Mouse (Mus musculus) gastrocnemius, postnatal 14 days (tissue): Measurements from ENCODE around the gene Gmpr. TPM values are rescaled to one million over a fixed set of nuclear protein-coding genes. Genes with fewer than 3 reads are reported as not detected.
"Not testable (repeated sequence)": the region's sequence is repeated elsewhere in the genome, so short reads cannot be mapped to it uniquely, and the experiment has no call there.

Source experiments
- DNase-seq: peaks from one replicate; pipeline ENCODE4 v3.0.0; 2021; ENCODE audit warnings: mixed read lengths
- intact Hi-C: fragments of 180-260 bp; cut with DNase I; formaldehyde crosslinking; loops from one replicate; pipeline ENCODE4 v1.15.1; 2025; ENCODE audit warnings: low total_unique reads
- long read RNA-seq, 2 experiments: library from polyadenylated mRNA; stranded (forward); transcript quantifications; one replicate each; pipeline ENCODE4 v2.0.0; 2021
- total RNA-seq, 2 experiments: library from RNA; stranded (reverse); gene quantifications; 2 replicates each; pipeline ENCODE4 v1.2.3; 2021

Gene Gmpr
- 100 to 1,000 TPM; 135 to 147 TPM for total RNA-seq
- long read RNA-seq, experiment 1, transcript Gmpr-201 (9 exons, 1,580 nt), result major isoform, 288 of 447 reads
- long read RNA-seq, experiment 1, partial matches to known transcripts, result 141 of 447 reads
- long read RNA-seq, experiment 1, other reads (novel, unspliced or antisense), result 17 of 447 reads
- long read RNA-seq, experiment 2, transcript Gmpr-201 (9 exons, 1,580 nt), result major isoform, 354 of 526 reads
- long read RNA-seq, experiment 2, partial matches to known transcripts, result 159 of 526 reads
- long read RNA-seq, experiment 2, other reads (novel, unspliced or antisense), result 13 of 526 reads

- intact Hi-C loops, result no loop called here
- DNase-seq, result peak; percentile 78
These were observed at the start of gene Gmpr for GRCm38 (mm10) chr13:45507274-45508229. Gene Gmpr (plus strand): TSS chr13:45507444.

- no peak for DNase-seq
- intact Hi-C loops, result no loop called here
These were observed 49.8 kb upstream of the Gmpr start for GRCm38 (mm10) chr13:45457459-45457858.

- DNase-seq, result peak; percentile 36
These were observed 47.1 kb upstream of the Gmpr start for GRCm38 (mm10) chr13:45460177-45460576.

DNA sequence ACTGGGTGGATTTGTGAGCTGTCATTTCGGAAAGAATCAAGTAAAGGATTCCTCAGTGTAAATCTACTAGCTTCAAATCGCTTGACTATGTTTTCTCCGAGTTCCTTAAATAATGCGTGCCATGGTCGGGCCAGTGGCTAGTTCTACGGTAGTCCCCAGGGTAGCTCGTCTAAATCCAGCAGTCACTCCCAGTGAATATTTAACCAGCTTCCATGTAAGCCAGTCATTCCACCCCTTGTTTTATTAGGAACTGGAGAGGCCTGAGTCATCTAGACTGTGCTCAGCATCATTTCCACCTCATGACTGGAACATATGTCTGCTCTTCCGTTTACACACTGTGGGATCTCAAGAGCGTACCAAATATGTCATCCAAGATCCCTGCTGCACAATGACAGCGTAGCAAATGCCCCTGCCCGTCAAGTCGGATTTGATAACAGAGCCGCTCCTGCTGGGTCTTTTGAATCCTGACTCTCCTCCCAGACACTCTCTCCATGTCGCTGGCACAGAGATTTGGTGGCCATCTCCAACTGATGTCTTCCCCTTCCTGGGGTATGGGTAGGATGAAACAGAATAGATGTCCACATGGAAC, 45.8 kb upstream of the Gmpr start:
- intact Hi-C loops, result no loop called here

More at GRCm38 (mm10) chr13:45460177-45460576, 47.1 kb upstream of the Gmpr start:
- intact Hi-C loops, result no loop called here

DNA sequence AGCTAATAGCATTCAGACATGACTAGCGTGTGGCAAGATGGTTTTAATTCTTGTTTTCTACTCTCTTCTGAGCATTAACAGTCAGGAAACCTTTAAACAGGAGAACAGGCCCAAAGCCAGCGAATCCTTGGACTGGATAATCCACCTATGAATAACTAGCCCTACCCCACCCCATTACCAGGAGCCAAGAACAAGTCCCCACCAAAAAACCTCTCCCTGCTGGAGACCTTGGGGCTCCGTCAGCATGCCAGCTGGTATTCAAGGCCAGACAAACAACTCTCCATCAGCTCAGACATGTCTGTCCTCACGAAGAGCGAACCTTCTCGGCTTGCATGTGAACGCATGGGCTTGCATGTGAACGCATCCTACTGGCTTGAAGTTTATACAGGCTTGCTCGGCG, 41.6 kb upstream of the Gmpr start:
- no peak for DNase-seq
- intact Hi-C loops, result no loop called here

More for the DNA sequence above, 45.8 kb upstream of the Gmpr start:
- no peak for DNase-seq

- DNase-seq, result no peak
- intact Hi-C loops, result no loop called here
These were observed 41.2 kb upstream of the Gmpr start for GRCm38 (mm10) chr13:45466031-45466519.

- intact Hi-C loops, result no loop called here
These were observed 38.5 kb upstream of the Gmpr start for GRCm38 (mm10) chr13:45468751-45469150.

DNA sequence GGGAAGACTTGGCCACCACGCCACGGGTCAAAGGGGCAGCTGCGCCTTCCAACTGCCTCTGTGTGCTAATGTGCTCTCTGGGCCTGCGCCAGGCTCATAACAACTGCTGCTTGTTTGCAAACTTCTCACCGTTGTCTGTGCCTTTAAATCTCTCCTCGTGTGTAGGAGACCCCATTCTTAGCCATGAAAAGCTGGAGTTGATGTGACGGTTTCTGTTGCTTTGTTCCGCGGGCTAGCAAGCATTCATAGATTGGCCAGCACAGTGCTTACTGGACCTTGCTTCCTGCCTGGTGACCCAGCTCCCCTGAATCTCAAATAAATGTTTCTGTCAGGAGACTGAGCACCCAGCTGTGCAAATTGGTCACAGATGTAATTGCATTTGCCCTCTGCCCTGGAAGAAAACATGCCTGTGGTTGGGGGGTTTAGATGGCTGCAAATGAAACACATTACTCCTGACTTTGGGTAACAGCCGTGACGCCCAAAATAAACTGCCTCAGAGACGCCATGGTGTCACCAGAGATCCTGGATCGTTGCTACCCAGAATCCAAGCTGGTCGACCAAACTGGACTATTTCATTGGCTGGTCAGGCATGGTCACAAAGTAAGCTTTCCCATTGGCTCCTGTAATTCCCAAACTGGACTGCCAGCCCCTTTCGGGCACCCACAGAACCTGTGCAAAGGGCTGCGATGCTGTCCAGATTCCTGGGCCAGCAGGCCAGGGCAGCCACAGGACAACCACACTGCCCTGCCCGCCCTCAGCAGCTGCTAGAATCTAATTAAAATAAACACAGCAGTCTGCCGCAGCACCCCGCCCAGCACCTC, 37.6 kb upstream of the Gmpr start:
- intact Hi-C loops, result no loop called here
- peak; percentile 50 for DNase-seq

More at GRCm38 (mm10) chr13:45468751-45469150, 38.5 kb upstream of the Gmpr start:
- no peak for DNase-seq

- intact Hi-C loops, result no loop called here
- DNase-seq, result no peak
These were observed 33.9 kb upstream of the Gmpr start for GRCm38 (mm10) chr13:45473311-45473710.

DNA sequence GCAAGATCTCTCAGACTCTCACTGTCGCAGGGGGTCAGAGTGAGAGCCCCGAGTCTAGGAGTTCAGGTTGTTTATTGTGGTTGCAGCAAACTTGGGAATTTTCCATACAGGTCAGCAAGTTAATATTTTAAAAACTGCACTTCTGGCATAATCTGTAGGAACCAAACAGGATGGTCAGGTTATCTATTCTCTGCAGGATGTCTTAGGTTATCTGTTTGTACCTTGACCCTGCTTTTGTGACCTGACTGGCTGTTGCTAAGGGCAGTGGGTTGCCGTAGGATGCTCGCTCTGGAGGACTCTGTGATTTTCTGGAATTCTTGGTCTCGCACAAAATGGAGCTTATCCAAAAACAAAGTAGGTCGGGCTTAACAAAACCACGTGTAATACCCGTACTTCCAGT, 31.9 kb upstream of the Gmpr start:
- DNase-seq, result no peak
- intact Hi-C loops, result loop anchor here (5.0 kb wide), 1 partner anchor 443 kb away; no protein-coding TSS in a partner anchor

GRCm38 (mm10) chr13:45477183-45477582, 30.1 kb upstream of the Gmpr start:
- peak; percentile 42 for DNase-seq
- intact Hi-C loops, result loop anchor here (5.0 kb wide), 1 partner anchor 445 kb away; no protein-coding TSS in a partner anchor

DNA sequence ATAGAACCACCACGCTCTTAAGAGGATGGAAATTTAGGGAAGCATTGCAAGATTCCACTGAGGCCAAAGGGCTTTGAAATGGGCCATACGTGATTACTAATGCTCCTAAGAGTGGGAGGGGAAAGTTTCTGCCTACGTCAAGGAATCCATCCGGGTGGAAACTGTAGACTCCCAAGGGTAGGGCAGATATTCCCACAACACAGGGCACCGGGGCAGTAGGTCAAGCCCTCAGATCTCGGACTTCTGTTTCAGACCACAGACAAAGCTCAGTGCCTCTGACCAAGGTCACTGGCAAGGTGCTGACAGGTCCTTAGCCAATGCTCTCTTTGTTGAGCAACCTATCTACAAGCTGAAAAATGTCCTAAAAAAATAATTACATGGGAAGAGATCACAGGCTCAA, 27.3 kb upstream of the Gmpr start:
- intact Hi-C loops, result loop anchor here (5.0 kb wide), 1 partner anchor 448 kb away; no protein-coding TSS in a partner anchor
- no peak for DNase-seq

DNA sequence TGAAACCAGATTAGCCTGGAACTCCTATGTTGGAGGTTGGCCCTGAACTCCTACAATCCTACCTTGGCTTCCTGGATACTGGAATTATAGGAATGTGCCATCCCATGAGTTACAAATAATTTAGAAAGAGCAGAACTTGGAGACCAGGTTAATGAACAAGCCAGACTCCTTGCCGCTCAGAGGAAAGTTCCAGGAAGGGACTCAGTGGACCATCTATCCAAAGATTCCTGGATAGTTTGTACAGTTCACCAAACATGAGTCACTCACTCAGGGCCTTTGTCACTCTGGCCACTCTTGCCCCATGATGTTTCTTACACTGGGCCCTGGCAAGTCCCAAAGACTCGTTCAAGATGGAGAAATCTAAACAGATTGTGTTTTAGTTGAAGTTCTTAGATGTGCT, 24.0 kb upstream of the Gmpr start:
- no peak for DNase-seq

DNA sequence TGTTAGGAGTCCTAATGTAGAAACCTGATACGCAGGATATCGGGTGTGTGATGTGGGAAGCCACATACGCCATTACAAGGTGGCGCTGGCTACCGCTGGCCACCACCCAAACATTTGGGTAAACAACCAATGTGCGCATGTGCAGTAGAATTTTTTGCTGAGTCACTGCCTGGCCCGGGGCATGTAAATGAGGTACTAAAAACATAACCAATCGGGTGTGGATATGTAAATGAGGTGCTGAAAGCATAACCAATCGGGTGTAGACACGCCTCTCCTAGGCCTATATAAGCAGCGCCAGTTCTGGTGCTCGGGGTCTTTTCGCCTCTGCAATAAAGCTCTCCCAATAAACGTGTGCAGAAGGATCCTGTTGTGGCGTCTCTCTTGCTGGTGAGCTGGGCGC, 23.3 kb upstream of the Gmpr start:
- intact Hi-C loops, DNase-seq: not testable (repeated sequence)

More for the DNA sequence above, 24.0 kb upstream of the Gmpr start:
- intact Hi-C loops, result no loop called here

GRCm38 (mm10) chr13:45485602-45486001, 21.6 kb upstream of the Gmpr start:
- intact Hi-C loops, result no loop called here
- DNase-seq, result no peak

DNA sequence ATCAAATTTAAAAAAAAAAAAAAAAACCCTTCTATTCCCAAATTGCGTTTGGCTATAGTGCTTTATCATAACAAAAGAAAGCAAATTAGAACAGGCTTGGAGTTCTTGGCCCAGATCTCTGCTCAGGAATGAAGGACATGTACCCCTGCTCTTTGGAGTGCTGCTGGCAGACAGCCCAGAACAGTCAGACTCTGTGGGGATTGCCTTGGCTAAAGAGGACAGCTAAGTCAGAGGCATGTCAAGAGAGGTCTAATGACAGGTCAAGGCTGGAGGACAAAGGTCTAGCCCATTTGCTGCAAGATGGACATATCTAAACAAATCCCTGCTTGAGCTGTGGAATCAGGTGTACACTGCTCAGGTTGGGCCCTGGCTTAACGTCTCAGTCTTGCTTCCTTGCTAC, 20.6 kb upstream of the Gmpr start:
- intact Hi-C loops, result no loop called here
- DNase-seq, result peak; percentile 28

- no peak for DNase-seq
- intact Hi-C loops, result no loop called here
These were observed 15.1 kb upstream of the Gmpr start for GRCm38 (mm10) chr13:45491991-45492732.

- intact Hi-C loops, result no loop called here
- DNase-seq, result no peak
These were observed 13.4 kb upstream of the Gmpr start for GRCm38 (mm10) chr13:45493846-45494245.
